Mouse (Mus musculus): Measurements from ENCODE around the gene Hist1h4d. TPM values are rescaled to one million over a fixed set of nuclear protein-coding genes. Genes with fewer than 3 reads are reported as not detected.
"Not testable (repeated sequence)": the region's sequence is repeated elsewhere in the genome, so short reads cannot be mapped to it uniquely, and the experiment has no call there.

Hist1h4d gene
- polyA plus RNA-seq, 1 experiment: 13.6 TPM

- 3% methylated on average over 3 of the region's 3 CpGs for WGBS
- DNase-seq (ENCODE audit: low read depth, low spot score): no peak
Observed at GRCm38 (mm10) chr13:23550761-23551145, 30.6 kb upstream of the Hist1h4d start.

- not testable (repeated sequence) for DNase-seq (ENCODE audit: low read depth, low spot score)
- WGBS: under 1% methylated on average over 47 of the region's 47 CpGs
Observed at GRCm38 (mm10) chr13:23551146-23551834, 30.1 kb upstream of the Hist1h4d start, which contains the start of gene Hist1h4f. TSS of gene Hist1h4f (minus strand) at chr13:23551648.

- no peak for DNase-seq (ENCODE audit: low read depth, low spot score)
- 47% methylated on average over 8 of the region's 8 CpGs for WGBS
Observed at GRCm38 (mm10) chr13:23551931-23552914, 29.2 kb upstream of the Hist1h4d start.

GRCm38 (mm10) chr13:23552962-23553361 lies 28.4 kb upstream of the Hist1h4d start, which contains the start of gene Hist1h1d:
TSS of gene Hist1h1d (plus strand) at chr13:23553262.
- DNase-seq (ENCODE audit: low read depth, low spot score): no peak

- DNase-seq (ENCODE audit: low read depth, low spot score): no peak
- 13% methylated on average over 9 of the region's 9 CpGs for WGBS
Observed at GRCm38 (mm10) chr13:23554393-23554792, 27.0 kb upstream of the Hist1h4d start.

- WGBS: under 1% methylated on average over 54 of the region's 54 CpGs
- DNase-seq (ENCODE audit: low read depth, low spot score): no peak
Observed at GRCm38 (mm10) chr13:23554925-23555838, 26.2 kb upstream of the Hist1h4d start.

GRCm38 (mm10) chr13:23555839-23556416 lies 25.5 kb upstream of the Hist1h4d start:
- under 1% methylated on average over 18 of the region's 18 CpGs for WGBS
- DNase-seq (ENCODE audit: low read depth, low spot score): no peak

GRCm38 (mm10) chr13:23556906-23557305 lies 24.5 kb upstream of the Hist1h4d start:
- no peak for DNase-seq (ENCODE audit: low read depth, low spot score)

GRCm38 (mm10) chr13:23560699-23561098 lies 20.7 kb upstream of the Hist1h4d start:
- 19% methylated on average over 2 of the region's 2 CpGs for WGBS

More at GRCm38 (mm10) chr13:23556906-23557305, 24.5 kb upstream of the Hist1h4d start:
- 45% methylated on average over 3 of the region's 3 CpGs for WGBS

GRCm38 (mm10) chr13:23561531-23561882 lies 19.9 kb upstream of the Hist1h4d start:
- not testable (repeated sequence) for DNase-seq (ENCODE audit: low read depth, low spot score)
- 1% methylated on average over 2 of the region's 5 CpGs for WGBS

More at GRCm38 (mm10) chr13:23560699-23561098, 20.7 kb upstream of the Hist1h4d start:
- not testable (repeated sequence) for DNase-seq (ENCODE audit: low read depth, low spot score)

GRCm38 (mm10) chr13:23561883-23562659 lies 19.3 kb upstream of the Hist1h4d start, which contains the start of gene Hist1h3e:
TSS of gene Hist1h3e (minus strand) at chr13:23562369.
- peak; percentile 91 for DNase-seq (ENCODE audit: low read depth, low spot score)
- under 1% methylated on average over 65 of the region's 67 CpGs for WGBS

- DNase-seq (ENCODE audit: low read depth, low spot score): no peak
- WGBS: under 1% methylated on average over 18 of the region's 18 CpGs
Observed at GRCm38 (mm10) chr13:23562699-23563462, 18.5 kb upstream of the Hist1h4d start.

GRCm38 (mm10) chr13:23564482-23564881 lies 16.9 kb upstream of the Hist1h4d start:
- 67% methylated on average over 2 of the region's 2 CpGs for WGBS
- no peak for DNase-seq (ENCODE audit: low read depth, low spot score)

- under 1% methylated on average over 30 of the region's 41 CpGs for WGBS
- DNase-seq (ENCODE audit: low read depth, low spot score): not testable (repeated sequence)
Observed at GRCm38 (mm10) chr13:23570261-23571021, 11.0 kb upstream of the Hist1h4d start.

- DNase-seq (ENCODE audit: low read depth, low spot score): no peak
- WGBS: under 1% methylated on average over 18 of the region's 18 CpGs
Observed at GRCm38 (mm10) chr13:23571022-23571503, 10.3 kb upstream of the Hist1h4d start, which contains the start of the genes Hist1h2ae and Hist1h2bg. TSS of gene Hist1h2ae (minus strand) at chr13:23571220. TSS of gene Hist1h2bg (plus strand) at chr13:23571396.

- under 1% methylated on average over 15 of the region's 34 CpGs for whole genome bisulfite sequencing
- DNase-seq (ENCODE audit: low read depth, low spot score): not testable (repeated sequence)
Observed at GRCm38 (mm10) chr13:23571504-23572217, 9.7 kb upstream of the Hist1h4d start.
